ENCODE assay signal across 32 mouse cellular contexts in genomic region chr2:73552926-73553325, GRCm38 (mm10). TPM values are rescaled to one million over a fixed set of nuclear protein-coding genes. Genes with fewer than 3 reads are reported as not detected.
DNase-seq lines count a peak whose midpoint lies in the region; ATAC-seq and TF ChIP-seq lines count a peak whose summit lies in the region.
"Had no signal": no experiment of that assay in that cellular context is flagged by ENCODE, and none has a peak within 500 bp of the region (broad histone marks: within the 10 kb centered on the region; RNA-seq: fewer than 3 reads in every experiment).

No protein-coding gene starts in this region.

- no peak for TF ChIP-seq POLR2A in CH12.LX (IDR thresholded peaks at IDR 0.05; ENCODE audit: low read depth, low read length)

- H3K36me3 ChIP-seq in CH12.LX (replicated peaks in 1 of 2; ENCODE audit: control insufficient read depth in 1 of 2, insufficient read depth in 1 of 2, low read length in 1 of 2), result no peaks in the 10 kb centered on the region
- H3K36me3 ChIP-seq: forebrain, embryonic 12.5 days; hindbrain, embryonic 12.5 days; liver, embryonic 12.5 days had no signal

- no peak overlapping the region for H3K4me2 ChIP-seq in CH12.LX (ENCODE audit: insufficient read depth, low read depth, poor library complexity, severe bottlenecking)
- H3K4me2 ChIP-seq: forebrain, embryonic 12.5 days; heart, embryonic 11.5 days; hindbrain, embryonic 12.5 days; liver, embryonic 12.5 days had no signal

- no peak for TF ChIP-seq CTCF in CH12.LX (conservative IDR thresholded peaks at IDR 0.05 in 1 of 2, IDR thresholded peaks at IDR 0.05 in 1 of 2; ENCODE audit: low read depth in 2 of 2, low read length in 2 of 2)

- TF ChIP-seq EP300 in CH12.LX (IDR thresholded peaks at IDR 0.05; ENCODE audit: low read length), result peak; percentile 48; the same call in 1 of the 2 replicates

- peak; percentile 6 for DNase-seq in kidney, postnatal 10 days
- no peak for DNase-seq in kidney, adult 11 months
- peak; percentile 76 for DNase-seq in 416B (ENCODE audit: low read depth)
- no peak for DNase-seq in CH12.LX (ENCODE audit: extremely low read depth)
- no peak for DNase-seq in cerebellum, postnatal 10 days
- DNase-seq: adrenal gland, adult 8-10 months; cerebellum, adult 11-12 months; cerebellum, adult 9-11 months; gastrocnemius, postnatal 14 days; heart, postnatal 36 days; liver, postnatal 0 days; midbrain, embryonic 14.5 days; right cerebral cortex, postnatal 4 days; thymus, adult 18-20 months; thymus, postnatal 25 days had no signal

- peak; percentile 44 for ATAC-seq in inflammation-experienced regulatory T-cells, adult 6 months
- no peak for ATAC-seq in cerebellum, adult (ENCODE audit: insufficient number of reproducible peaks, low FRiP score, low TSS enrichment)
- ATAC-seq: activated CD4-positive, CD25-positive, alpha-beta regulatory T cell, adult 4 months; hindbrain, postnatal 0 days; intestine, embryonic 16.5 days; liver, embryonic 12.5 days; liver, postnatal 0 days had no signal

- 0 out of 2 replicates have a peak overlapping the region, but pooled peaks have one; percentile 8 for H3K9ac ChIP-seq in CH12.LX (ENCODE audit: insufficient read depth, low read depth)
- H3K9ac ChIP-seq: forebrain, embryonic 12.5 days; hindbrain, embryonic 12.5 days; liver, embryonic 12.5 days; liver, postnatal 0 days had no signal

- in situ Hi-C loops in CH12.LX (cut with MboI; ENCODE audit: low pct_ligation_motif_present, low pct_unique_long_range_greater_than_20kb, low sequenced_read_pairs), result loop anchor here (25.0 kb wide), 1 partner anchor 334 kb away; the partner anchor contains the start of gene Atf2

- no peak overlapping the region for H3K4me3 ChIP-seq in CH12.LX (replicated peaks in 1 of 3; ENCODE audit: low read depth in 2 of 3, low read length in 2 of 3, poor library complexity in 1 of 3)
- H3K4me3 ChIP-seq: forebrain, embryonic 12.5 days; hindbrain, embryonic 12.5 days; layer of hippocampus, adult 2 months; left cerebral cortex, adult 2 months; liver, embryonic 12.5 days had no signal

- dilution Hi-C loops in CH12.LX (cut with MboI; ENCODE audit: extremely low pct_ligation_motif_present, extremely low pct_unique_long_range_greater_than_20kb, low sequenced_read_pairs), result no loop called here

- H3K79me2 ChIP-seq in CH12.LX (replicated peaks; ENCODE audit: control insufficient read depth, extremely low read depth, insufficient read depth, poor library complexity, severe bottlenecking), result no peaks in the 10 kb centered on the region

- TF ChIP-seq RAD21 in CH12.LX (IDR thresholded peaks at IDR 0.05; ENCODE audit: low read depth, low read length), result no peak

- no peaks in the 10 kb centered on the region for H3K9me3 ChIP-seq in CH12.LX (replicated peaks; ENCODE audit: low read length)
- H3K9me3 ChIP-seq: forebrain, embryonic 12.5 days; hindbrain, embryonic 12.5 days; liver, embryonic 12.5 days had no signal

- no peak overlapping the region for H3K27ac ChIP-seq in CH12.LX (ENCODE audit: insufficient read depth, low read depth)
- H3K27ac ChIP-seq: forebrain, embryonic 12.5 days; hindbrain, embryonic 12.5 days; hindbrain, postnatal 0 days; layer of hippocampus, adult 2 months; left cerebral cortex, adult 2 months; liver, embryonic 12.5 days; stomach, postnatal 0 days had no signal

- no peaks in the 10 kb centered on the region for H3K27me3 ChIP-seq in CH12.LX (replicated peaks)
- H3K27me3 ChIP-seq: forebrain, embryonic 12.5 days; liver, embryonic 12.5 days had no signal

- H3K4me1 ChIP-seq in CH12.LX (ENCODE audit: control insufficient read depth in 1 of 2, insufficient read depth in 2 of 2), result peaks cover 18 to 41% of the 10 kb centered on the region in 2 experiments
- H3K4me1 ChIP-seq: forebrain, embryonic 12.5 days; hindbrain, embryonic 12.5 days; liver, embryonic 12.5 days had no signal

TF ChIP-seq in CH12.LX, 34 proteins besides CTCF, POLR2A, EP300 and RAD21:
- TF ChIP-seq JUN (IDR thresholded peaks at IDR 0.05; ENCODE audit: insufficient read depth, low read depth, low read length) (no peak), E2F4 (IDR thresholded peaks at IDR 0.05; ENCODE audit: insufficient replicate concordance, low read depth, low read length) (no peak), TCF12 (IDR thresholded peaks at IDR 0.05; ENCODE audit: low read depth, low read length) (no peak), NRF1 (IDR thresholded peaks at IDR 0.05; ENCODE audit: low read depth, low read length) (no peak), POLR2AphosphoS2 (IDR thresholded peaks at IDR 0.05; ENCODE audit: low read depth, low read length) (no peak), MYC (IDR thresholded peaks at IDR 0.05; ENCODE audit: low read depth, low read length) (0 out of 2 replicates have a peak, but pooled peaks have one; percentile 20), BHLHE40 (IDR thresholded peaks at IDR 0.05; ENCODE audit: low read depth, low read length) (0 out of 2 replicates have a peak, but pooled peaks have one; percentile 15), MAX (IDR thresholded peaks at IDR 0.05; ENCODE audit: low read length) (no peak), IRF4 (IDR thresholded peaks at IDR 0.05; ENCODE audit: low read depth, low read length) (peak; percentile 42; the same call in 1 of the 2 replicates), NELFE (IDR thresholded peaks at IDR 0.05; ENCODE audit: low read depth, low read length) (no peak), TBP (conservative IDR thresholded peaks at IDR 0.05; ENCODE audit: low read depth, low read length) (no peak), CHD1 (IDR thresholded peaks at IDR 0.05; ENCODE audit: low read depth, low read length) (no peak)

RNA-seq across cellular contexts. Expression of gene Wipf1, which starts 23.4 kb away (rescaled TPM):
- total RNA-seq in CH12.LX (2012; rRNA removed) (18.3 and 19.2 TPM in 2 replicates), CH12.LX (2014; rRNA removed) (18.8 and 21.8 TPM in 2 replicates)
- polyA plus RNA-seq in CH12.LX (2012; ENCODE audit: insufficient read length, low read depth), result 88.7 and 95.0 TPM in 2 replicates
- polyA plus RNA-seq in inflammation-experienced regulatory T-cells, adult 6 months (2017; shearing (Covaris generic)), result 100 to 1,000 TPM in 1 of 3 experiments, 10 to 100 TPM in 2; 61.5 to 101 (median 68.3) TPM

RNA-seq across cellular contexts. Expression of gene Chrna1, which starts 27.2 kb away (rescaled TPM):
- total RNA-seq in CH12.LX (2012; rRNA removed) (0.04 TPM in 1 of 2 replicates, not detected in the other), CH12.LX (2014; rRNA removed) (not detected in 2 replicates)
- polyA plus RNA-seq in CH12.LX (2012; ENCODE audit: insufficient read length, low read depth), result not detected in 2 replicates
- not detected for polyA plus RNA-seq in inflammation-experienced regulatory T-cells, adult 6 months (2017; shearing (Covaris generic))
- total RNA-seq: granulocyte monocyte progenitor cell, adult 5-6 weeks; heart, postnatal 36 days; hindbrain, postnatal 0 days; monocyte, adult 5-6 weeks; neutrophil, adult 5-6 weeks had no signal
- polyA plus RNA-seq: activated CD4-positive, CD25-positive, alpha-beta regulatory T cell, adult 4 months; macrophage; spleen, adult 2 months had no signal

Comparison
In these comparisons a context has a peak if more than half of its experiments do, and no peak if none do; other contexts are left out.
1. DNase-seq: peak in kidney, postnatal 10 days (single experiment) and 416B (single experiment); none in kidney, adult 11 months (single experiment), CH12.LX (single experiment) and cerebellum, postnatal 10 days (0 of 2).